ENCODE assay signal across 10 mouse cellular contexts in genomic region chr2:152810158-152810941, GRCm38 (mm10). TPM values are rescaled to one million over a fixed set of nuclear protein-coding genes. Genes with fewer than 3 reads are reported as not detected.
DNase-seq lines count a peak whose midpoint lies in the region; ATAC-seq and TF ChIP-seq lines count a peak whose summit lies in the region.
"Had no signal": no experiment of that assay in that cellular context is flagged by ENCODE, and none has a peak within 500 bp of the region (broad histone marks: within the 10 kb centered on the region; RNA-seq: fewer than 3 reads in every experiment).

No protein-coding gene starts in this region.

- peak overlapping the region; percentile 10; the same call in 1 of the 2 replicates for H3K4me2 ChIP-seq in heart, embryonic 13.5 days
- H3K4me2 ChIP-seq in myocyte (ENCODE audit: low read depth) = peak overlapping the region; percentile 41
- H3K4me2 ChIP-seq: embryonic facial prominence, embryonic 12.5 days; hindbrain, embryonic 12.5 days had no signal

- peaks cover 69% of the 10 kb centered on the region for H3K79me2 ChIP-seq in myocyte (ENCODE audit: control insufficient read depth, insufficient read depth)

- H3K4me3 ChIP-seq in heart, embryonic 13.5 days = no peak overlapping the region
- no peak overlapping the region for H3K4me3 ChIP-seq in myocyte
- H3K4me3 ChIP-seq: embryonic facial prominence, embryonic 12.5 days; hindbrain, embryonic 12.5 days had no signal

- H3K36me3 ChIP-seq in heart, embryonic 13.5 days = no peaks in the 10 kb centered on the region; the same call in 1 of the 2 replicates
- H3K36me3 ChIP-seq in myocyte (ENCODE audit: control insufficient read depth, insufficient read depth) = peaks cover 4% of the 10 kb centered on the region
- H3K36me3 ChIP-seq: hindbrain, embryonic 12.5 days had no signal

- peak; percentile 27 for DNase-seq in lung, postnatal 10 days
- no peak for DNase-seq in lung, postnatal 4 days
- peak; percentile 57 for DNase-seq in NIH3T3 (ENCODE audit: low read depth)
- no peak for DNase-seq in left cerebral cortex, postnatal 4 days
- no peak for DNase-seq in right cerebral cortex, postnatal 10 days (ENCODE audit: low spot score in 2 of 2)
- no peak for DNase-seq in adrenal gland, adult 2 months

- no peak for ATAC-seq in heart, embryonic 13.5 days (ENCODE audit: extremely low read depth, insufficient number of reproducible peaks, low FRiP score, low TSS enrichment)

- H3K9ac ChIP-seq in heart, embryonic 13.5 days = peak overlapping the region; percentile 33; the same call in 1 of the 2 replicates
- H3K9ac ChIP-seq: embryonic facial prominence, embryonic 12.5 days; hindbrain, embryonic 12.5 days had no signal

- H3K27me3 ChIP-seq in heart, embryonic 13.5 days (replicated peaks) = no peaks in the 10 kb centered on the region
- no peaks in the 10 kb centered on the region for H3K27me3 ChIP-seq in myocyte (ENCODE audit: control insufficient read depth, insufficient read depth, insufficient read length)
- H3K27me3 ChIP-seq: embryonic facial prominence, embryonic 12.5 days; hindbrain, embryonic 12.5 days had no signal

- 69% methylated on average over 5 of the region's 5 CpGs for WGBS in heart, embryonic 13.5 days

- no peak for TF ChIP-seq POLR2A in myocyte (IDR thresholded peaks at IDR 0.05; ENCODE audit: insufficient read length, low read depth)

- intact Hi-C loops in left cerebral cortex, postnatal 4 days (cut with DNase I) = no loop called here

- no peaks in the 10 kb centered on the region for H3K9me3 ChIP-seq in heart, embryonic 13.5 days
- H3K9me3 ChIP-seq: embryonic facial prominence, embryonic 12.5 days; hindbrain, embryonic 12.5 days had no signal

- H3K27ac ChIP-seq in heart, embryonic 13.5 days (replicated peaks) = peak overlapping the region; percentile 61; the same call in 1 of the 2 replicates
- H3K27ac ChIP-seq: embryonic facial prominence, embryonic 12.5 days; hindbrain, embryonic 12.5 days had no signal

- peaks cover 80% of the 10 kb centered on the region for H3K4me1 ChIP-seq in heart, embryonic 13.5 days

- no peak overlapping the region for H3ac ChIP-seq in myocyte (ENCODE audit: control insufficient read depth, insufficient read length)

TF ChIP-seq in myocyte, 11 proteins besides CTCF, POLR2A, EP300 and RAD21:
- TF ChIP-seq TCF12 (IDR thresholded peaks at IDR 0.05; ENCODE audit: insufficient read depth, poor library complexity, severe bottlenecking) (peak; percentile 86), E2F4 (IDR thresholded peaks at IDR 0.05; ENCODE audit: insufficient read depth) (no peak), USF1 (IDR thresholded peaks at IDR 0.05; ENCODE audit: low read depth) (no peak), MYOD1 (IDR thresholded peaks at IDR 0.05; ENCODE audit: control insufficient read depth in 1 of 3, insufficient read length in 2 of 3, low read depth in 2 of 3) (peak in 2 of 3 experiments; percentile 78 to 89), MYOG (IDR thresholded peaks at IDR 0.05; ENCODE audit: control insufficient read depth in 1 of 3, insufficient read depth in 1 of 3, insufficient read length in 2 of 3, low read depth in 2 of 3) (peak in 2 of 3 experiments; percentile 77 to 86), CEBPB (IDR thresholded peaks at IDR 0.05; ENCODE audit: insufficient read depth, poor library complexity, severe bottlenecking) (peak; percentile 50; the same call in 1 of the 2 replicates)

RNA-seq across cellular contexts. Expression of gene Bcl2l1, which starts 21.2 kb away (rescaled TPM):
- polyA plus RNA-seq in heart, embryonic 13.5 days (2015; fragmentation: Nextera tagmentation; extraction: Ambion mirVana) = 59.6 and 62.8 TPM in 2 replicates
- polyA plus RNA-seq in myocyte (2012; fragmentation: generic; extraction: Trizol) = 57.0 TPM
- 100 to 1,000 TPM; 113 to 116 TPM for total RNA-seq in left cerebral cortex, postnatal 4 days (2021)
- total RNA-seq in adrenal gland, adult 2 months (2021) = 10 to 100 TPM; 54.3 to 79.7 TPM
- 42.4 and 43.8 TPM in 2 replicates for polyA plus RNA-seq in adrenal gland, adult 2 months (2012; rRNA removed)

RNA-seq across cellular contexts. Expression of gene Tpx2, which starts 37.4 kb away (rescaled TPM):
- 51.1 and 55.5 TPM in 2 replicates for polyA plus RNA-seq in heart, embryonic 13.5 days (2015; fragmentation: Nextera tagmentation; extraction: Ambion mirVana)
- 26.3 TPM for polyA plus RNA-seq in myocyte (2012; fragmentation: generic; extraction: Trizol)
- 10 to 100 TPM in 1 of 2 experiments, 1 to 10 TPM in 1; 9.8 to 11.0 TPM for total RNA-seq in left cerebral cortex, postnatal 4 days (2021)
- total RNA-seq in adrenal gland, adult 2 months (2021) = 1 to 10 TPM; 2.0 to 4.2 TPM
- polyA plus RNA-seq in adrenal gland, adult 2 months (2012; rRNA removed) = 0.18 and 0.40 TPM in 2 replicates

RNA-seq across cellular contexts. Expression of gene Cox4i2, which starts 56.4 kb away (rescaled TPM):
- polyA plus RNA-seq in heart, embryonic 13.5 days (2015; fragmentation: Nextera tagmentation; extraction: Ambion mirVana) = 11.8 and 13.4 TPM in 2 replicates
- polyA plus RNA-seq in myocyte (2012; fragmentation: generic; extraction: Trizol) = not detected
- total RNA-seq in left cerebral cortex, postnatal 4 days (2021) = 1 to 10 TPM; 1.7 to 1.9 TPM
- total RNA-seq in adrenal gland, adult 2 months (2021) = 1 to 10 TPM; 1.4 to 3.4 TPM
- 3.9 and 4.4 TPM in 2 replicates for polyA plus RNA-seq in adrenal gland, adult 2 months (2012; rRNA removed)

Comparison
In these comparisons a context has a peak if more than half of its experiments do, and no peak if none do; other contexts are left out.
1. DNase-seq: peak in lung, postnatal 10 days (single experiment) and NIH3T3 (single experiment); none in lung, postnatal 4 days (0 of 2), left cerebral cortex, postnatal 4 days (single experiment), right cerebral cortex, postnatal 10 days (0 of 2) and adrenal gland, adult 2 months (single experiment).
2. RNA of gene Tpx2, which starts 37.4 kb away (polyA plus RNA-seq): 51.1 to 55.5 TPM in heart, embryonic 13.5 days and 26.3 TPM in myocyte (single experiment); 0.18 to 0.40 TPM in adrenal gland, adult 2 months; every median in the first group is over 10 times any median in the second.